Mouse (Mus musculus) kidney, postnatal 4 days (tissue): ENCODE measurements around the gene Rpl23.

Source experiments
- DNase-seq, 2 experiments: peaks; one replicate each; pipeline ENCODE4 v3.0.0; 2021; ENCODE audit warnings: mixed read lengths in 2 of 2

The Rpl23 gene

GRCm38 (mm10) chr11:97781832-97782563, at the start of gene Rpl23:
Gene Rpl23, minus strand, starts transcription at chr11:97782437.
- DNase-seq, result peak; percentile 100

DNA sequence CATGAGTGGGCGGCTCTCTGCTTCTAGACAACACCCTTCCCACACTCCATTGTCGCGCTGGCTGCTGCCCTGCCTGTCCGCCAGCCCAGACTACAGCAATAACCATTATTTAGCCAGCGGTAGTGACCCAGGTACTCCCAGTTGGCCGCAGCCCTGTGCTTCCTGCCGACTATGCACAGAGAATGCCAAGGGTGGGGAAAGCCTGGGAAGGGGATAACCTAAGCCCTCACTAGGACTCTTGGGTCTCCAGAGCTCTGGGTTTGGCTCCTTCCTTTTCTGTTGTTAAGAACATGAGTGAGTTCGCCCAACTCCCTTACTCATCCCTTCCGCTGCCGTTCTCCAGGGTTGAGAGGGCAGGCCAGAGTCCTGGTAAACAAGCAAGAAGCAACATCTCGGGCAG, 49.8 kb upstream of the Rpl23 start:
- DNase-seq, result no peak

- no peak for DNase-seq
Observed at GRCm38 (mm10) chr11:97830501-97830900, 48.3 kb upstream of the Rpl23 start.

DNA sequence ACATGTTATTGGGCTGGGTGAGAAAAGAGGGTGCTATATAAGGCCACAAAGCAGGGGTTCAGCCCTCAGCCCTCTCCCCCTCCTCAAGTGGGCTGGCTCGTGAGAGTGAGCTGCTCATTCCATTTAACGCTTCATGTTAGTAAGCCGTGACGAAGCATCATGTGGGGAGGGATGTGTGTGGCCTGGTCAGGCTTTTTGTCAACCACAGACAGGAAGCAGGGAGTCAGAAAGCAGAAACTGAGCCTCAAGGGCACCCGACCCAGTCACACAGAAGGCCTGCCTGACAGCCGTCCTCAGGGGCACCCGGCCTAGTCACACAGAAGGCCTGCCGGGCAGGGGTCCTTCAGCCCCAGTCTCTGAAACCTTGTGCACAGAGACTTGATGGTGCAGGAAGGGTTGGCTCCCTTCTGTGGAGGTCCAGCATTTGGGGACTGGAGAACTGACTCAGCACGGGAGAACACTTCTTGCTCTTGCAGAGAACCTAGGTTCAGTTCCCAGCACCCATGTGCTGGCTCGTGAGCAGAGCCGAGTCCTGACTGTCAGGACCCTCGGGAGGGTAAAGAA, 47.8 kb upstream of the Rpl23 start:
- DNase-seq, result no peak

- no peak for DNase-seq
Observed at GRCm38 (mm10) chr11:97829365-97829764, 47.1 kb upstream of the Rpl23 start.

DNA sequence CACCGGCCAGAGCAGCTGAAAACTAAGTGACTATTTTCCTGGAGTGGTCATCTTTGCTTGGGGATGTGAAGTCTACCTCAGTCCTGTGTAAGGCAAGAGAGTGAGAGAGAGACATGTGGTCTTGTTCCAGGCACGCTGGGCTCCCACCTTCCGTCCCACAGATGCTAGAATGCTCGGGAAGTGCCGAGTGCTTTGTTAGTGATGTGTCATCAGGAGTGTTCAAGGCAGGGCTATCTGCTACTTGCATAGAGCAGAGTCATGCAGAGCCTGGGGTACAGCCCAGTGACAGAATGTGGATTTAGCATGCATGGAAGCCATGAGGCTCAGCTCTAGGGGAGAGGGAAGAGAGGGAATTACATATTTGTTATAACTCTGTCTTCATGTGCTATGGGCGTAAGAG, 45.4 kb upstream of the Rpl23 start:
- DNase-seq, result no peak

DNA sequence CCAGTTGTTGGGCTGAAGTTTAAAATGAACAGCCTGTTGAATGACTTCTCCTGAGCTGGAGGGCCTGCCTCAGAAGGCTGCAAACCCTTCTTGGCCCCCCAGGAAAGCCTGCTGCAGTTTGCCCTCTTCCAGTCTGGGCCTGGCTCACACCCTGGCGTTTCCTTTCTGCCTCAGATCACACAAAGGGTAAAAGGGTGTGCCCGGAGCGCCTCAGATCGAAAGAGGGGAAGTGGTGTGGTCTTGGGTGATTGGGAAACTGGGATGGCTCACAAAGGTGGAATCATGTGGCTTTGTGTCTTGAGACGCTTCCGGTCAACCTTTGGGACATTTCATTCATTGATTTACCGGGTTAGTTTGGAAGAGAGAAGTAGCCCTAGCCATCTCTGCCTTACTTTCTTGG, 44.2 kb upstream of the Rpl23 start:
- DNase-seq, result no peak

GRCm38 (mm10) chr11:97825971-97826370, 43.7 kb upstream of the Rpl23 start:
- no peak for DNase-seq

DNA sequence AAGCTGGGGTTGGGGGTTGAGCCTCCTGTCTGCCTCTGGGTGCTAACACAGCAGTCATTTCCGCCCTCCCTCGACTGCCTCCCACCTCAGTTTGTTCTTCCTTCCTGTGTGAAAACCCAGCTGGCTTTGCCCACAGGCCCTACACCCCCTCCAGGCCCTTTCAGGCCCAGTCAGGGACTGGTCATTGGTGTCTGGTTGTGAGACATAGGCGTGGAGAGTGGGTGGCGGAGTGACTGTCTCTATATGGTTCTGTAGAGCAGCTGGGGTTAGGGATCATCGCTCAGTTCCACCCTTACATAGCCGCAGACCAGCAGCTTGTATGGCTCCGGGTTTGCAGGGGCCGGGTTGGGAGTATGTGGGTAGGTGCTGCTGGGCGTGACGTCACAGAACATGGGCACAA, 43.1 kb upstream of the Rpl23 start:
- DNase-seq, result no peak

GRCm38 (mm10) chr11:97824895-97825294, 42.7 kb upstream of the Rpl23 start:
- peak in 1 of 2 experiments; percentile 47 for DNase-seq

DNA sequence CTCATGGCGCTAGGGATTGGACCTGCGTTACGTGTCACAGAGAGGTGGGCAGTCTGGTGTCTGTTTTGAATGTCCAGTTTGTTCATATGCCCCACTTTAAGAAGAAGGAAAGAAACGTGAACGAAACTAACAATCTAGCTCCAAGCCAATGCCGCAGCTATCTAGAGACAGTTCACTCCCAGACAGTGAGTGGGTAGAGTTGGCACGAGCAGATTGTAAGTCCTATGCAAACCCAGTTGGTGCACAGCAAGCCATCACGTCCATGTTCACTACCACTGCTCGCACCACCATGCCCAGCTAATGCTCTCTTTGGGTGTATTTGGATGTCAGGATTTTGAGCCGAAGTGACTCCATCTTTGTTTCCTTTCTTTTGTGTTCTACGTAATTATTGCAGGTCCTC, 41.9 kb upstream of the Rpl23 start:
- no peak for DNase-seq

DNA sequence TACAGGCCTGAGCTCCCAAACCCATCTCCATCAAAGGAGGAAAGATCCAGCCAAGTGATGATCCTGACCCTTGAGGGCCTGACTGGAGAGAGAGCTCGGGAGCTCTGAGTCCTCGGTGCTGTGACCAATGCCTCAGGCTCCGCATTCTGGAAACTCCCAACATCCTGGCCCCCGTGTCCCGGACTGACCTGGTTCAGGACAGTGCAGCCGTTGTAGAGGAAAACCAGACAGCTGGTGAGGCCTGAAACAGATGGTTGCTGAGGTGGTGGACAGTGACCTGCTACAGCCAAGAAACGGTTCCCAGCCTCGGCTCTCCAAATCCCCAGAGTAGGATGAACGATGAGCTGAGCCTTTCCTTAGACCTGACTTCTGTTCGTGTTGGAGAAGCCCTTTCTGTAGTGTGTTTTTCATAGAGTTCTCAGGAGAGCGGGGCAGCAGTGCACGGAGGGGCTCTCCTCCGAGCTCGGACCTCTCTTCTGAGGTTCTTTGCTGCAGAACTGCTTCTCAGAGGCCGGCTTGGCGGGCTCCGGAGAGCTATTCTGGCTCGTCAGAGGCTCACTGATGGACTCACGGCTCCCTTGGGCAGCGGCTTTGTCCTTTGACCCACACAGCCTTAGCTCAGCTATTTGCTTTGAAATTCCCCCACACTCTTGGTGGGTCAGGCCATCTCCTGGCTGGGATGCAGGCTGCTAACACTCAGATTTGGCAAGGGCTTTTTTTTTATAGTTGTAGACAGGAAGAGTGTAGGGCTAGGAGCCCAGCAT, 40.8 kb upstream of the Rpl23 start:
- DNase-seq, result peak; percentile 56 to 70

DNA sequence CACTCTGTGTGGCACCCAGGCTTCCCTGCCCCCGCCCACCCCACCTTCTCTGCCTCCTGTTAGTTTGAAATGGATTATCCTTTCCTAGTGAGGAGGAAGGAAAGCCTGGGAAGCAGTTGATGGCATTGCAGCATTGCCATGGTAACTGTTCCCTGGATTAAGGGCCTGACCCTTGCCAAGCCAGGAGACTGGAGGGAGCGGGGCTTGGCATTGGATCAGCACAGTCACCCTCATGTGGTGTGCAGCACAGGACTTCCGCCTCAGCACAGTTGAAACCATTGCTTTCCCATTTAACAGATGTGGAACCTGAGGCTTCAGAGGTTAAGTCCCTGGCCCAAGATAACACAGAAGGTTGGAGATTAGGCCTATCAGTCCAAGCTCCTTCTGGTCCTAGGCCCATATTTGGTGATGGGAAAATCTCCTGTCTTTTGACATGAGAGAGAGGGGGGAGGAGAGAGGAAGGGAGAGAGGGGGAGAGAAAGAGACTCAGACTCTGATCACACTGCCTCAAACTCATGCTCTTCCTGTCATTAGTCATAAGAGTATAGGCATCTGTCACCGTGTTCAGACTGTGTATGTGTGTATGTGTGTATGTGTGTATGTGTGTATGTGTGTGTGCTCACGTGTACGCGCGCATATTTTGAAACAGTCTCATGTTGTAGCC, 39.3 kb upstream of the Rpl23 start:
- no peak for DNase-seq

DNA sequence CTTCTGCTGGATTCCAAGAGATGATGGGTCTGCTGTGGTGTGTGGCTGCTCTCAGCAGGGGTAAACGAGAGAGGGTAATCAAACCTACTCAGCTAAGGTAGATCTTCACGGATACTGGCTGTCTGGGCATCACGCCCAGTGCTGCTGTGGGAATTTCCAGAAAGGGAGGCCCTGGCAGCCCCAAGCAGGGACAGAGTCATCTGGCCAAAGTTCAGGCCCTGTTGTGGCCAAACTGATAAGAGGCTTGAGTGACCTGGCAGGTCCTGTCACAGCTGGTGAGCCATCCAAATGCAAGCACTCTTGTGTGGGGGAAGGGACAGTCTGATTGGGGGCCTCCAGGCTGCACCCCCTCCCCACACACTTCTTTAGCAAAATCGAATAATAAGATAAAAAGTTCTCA, 38.6 kb upstream of the Rpl23 start:
- DNase-seq, result peak; percentile 64 to 77

DNA sequence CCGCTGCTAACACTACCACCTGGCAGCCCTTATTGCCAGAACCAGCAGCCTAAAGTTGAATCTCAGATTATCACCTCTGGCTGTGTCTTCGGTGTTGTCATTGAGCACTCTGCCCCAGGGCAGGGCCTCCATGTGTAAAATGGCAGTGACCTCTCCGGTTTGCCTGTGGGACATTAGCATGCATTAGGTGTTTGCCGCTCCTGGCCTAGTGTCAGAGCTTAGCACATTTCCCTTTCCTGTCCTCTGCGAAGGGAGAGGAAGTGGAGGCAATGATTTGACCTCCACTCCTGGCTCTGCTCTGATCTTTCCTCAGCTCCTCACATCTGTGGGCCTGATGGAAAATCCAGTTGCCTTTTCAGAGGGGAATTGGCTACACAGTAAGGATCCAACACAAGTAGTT, 37.7 kb upstream of the Rpl23 start:
- no peak for DNase-seq

GRCm38 (mm10) chr11:97819102-97819501, 36.9 kb upstream of the Rpl23 start:
- no peak for DNase-seq

- DNase-seq, result peak; percentile 57 to 62
Observed at GRCm38 (mm10) chr11:97818571-97818970, 36.3 kb upstream of the Rpl23 start.

- no peak for DNase-seq
Observed at GRCm38 (mm10) chr11:97818003-97818402, 35.8 kb upstream of the Rpl23 start.

DNA sequence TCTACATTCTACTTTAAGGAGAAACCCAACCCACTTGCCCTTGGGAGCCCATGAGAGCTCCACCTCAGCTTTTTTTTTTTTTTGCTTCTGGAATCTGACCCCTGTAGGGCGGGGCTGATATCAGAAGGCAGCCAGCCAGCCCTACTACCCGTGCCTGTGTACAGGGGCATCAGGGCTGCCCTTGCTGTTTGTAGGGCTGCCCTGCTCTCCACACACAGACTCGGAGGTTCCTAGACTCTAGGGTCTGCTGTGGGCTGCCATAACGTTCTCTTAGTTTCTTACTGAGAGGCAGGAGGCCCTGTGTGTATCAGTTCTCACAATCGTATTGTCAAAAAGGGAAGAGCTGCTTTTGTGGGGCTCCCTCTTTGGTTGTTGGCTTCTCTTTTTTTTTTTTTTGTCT, 35.1 kb upstream of the Rpl23 start:
- DNase-seq, result peak in 1 of 2 experiments; percentile 62

DNA sequence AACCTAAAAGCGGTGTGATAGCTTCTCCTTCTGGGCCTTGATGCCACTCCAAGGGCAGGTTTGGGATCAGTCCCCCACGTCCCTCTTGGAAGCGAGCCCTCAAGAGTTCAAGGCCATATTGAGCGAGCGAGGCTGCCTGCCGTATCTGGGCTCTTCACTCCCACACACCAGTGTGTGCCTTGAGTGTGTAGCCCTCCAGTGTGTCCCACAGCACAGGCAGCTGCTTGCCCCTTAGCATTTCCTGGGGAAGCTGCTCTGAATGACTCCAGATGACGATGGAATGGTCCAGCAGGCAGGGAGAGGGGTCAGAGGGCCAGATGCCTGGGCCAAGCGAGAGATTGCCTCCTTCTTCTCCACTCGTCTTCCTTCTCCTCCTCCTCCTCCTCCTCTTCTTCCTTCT, 34.7 kb upstream of the Rpl23 start:
- peak in 1 of 2 experiments; percentile 33 for DNase-seq

- no peak for DNase-seq
Observed at GRCm38 (mm10) chr11:97816176-97816575, 33.9 kb upstream of the Rpl23 start.

GRCm38 (mm10) chr11:97815736-97816135, 33.5 kb upstream of the Rpl23 start:
- no peak for DNase-seq

DNA sequence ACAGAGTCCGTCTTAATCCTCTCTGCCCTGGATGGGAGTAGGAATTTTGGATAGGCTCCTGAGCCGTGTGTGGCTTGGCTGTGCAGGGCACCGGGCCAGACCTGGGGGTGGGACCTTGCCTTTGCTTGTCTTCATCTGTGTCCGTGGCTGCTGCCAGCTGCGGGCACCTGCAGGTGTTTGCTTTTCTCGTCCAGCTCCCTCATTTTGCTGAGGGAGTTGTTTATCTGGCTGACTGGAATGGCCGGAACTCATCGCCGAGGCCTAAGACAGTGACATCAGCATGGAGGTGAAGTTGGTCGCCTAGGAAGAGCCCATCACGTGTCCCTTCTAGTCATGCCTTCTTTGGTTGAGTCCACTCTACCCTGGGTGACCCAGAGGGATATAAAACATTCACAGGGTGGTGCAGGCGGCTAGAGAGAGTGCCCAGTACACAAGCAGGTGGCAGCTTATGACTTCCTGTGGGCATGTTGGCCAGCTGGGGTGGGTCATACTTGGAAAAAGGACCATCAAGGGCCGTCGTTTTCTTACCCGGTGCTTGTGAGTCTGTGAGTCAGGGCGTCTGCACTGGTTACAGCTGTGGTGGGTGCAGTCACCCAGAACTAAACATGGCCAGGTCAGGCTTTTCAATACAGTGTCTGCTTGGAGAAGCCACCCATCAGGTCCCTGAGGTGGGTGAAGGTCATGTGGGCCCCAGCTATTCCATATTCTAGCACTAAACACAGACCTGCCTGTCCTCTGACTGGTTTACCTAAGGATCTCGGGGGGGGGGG, 31.7 kb upstream of the Rpl23 start:
- DNase-seq, result peak; percentile 75 to 84
